Mouse (Mus musculus): ENCODE data around the gene Fgd5.
"Not testable (repeated sequence)": the region's sequence is repeated elsewhere in the genome, so short reads cannot be mapped to it uniquely, and the experiment has no call there.

DNA sequence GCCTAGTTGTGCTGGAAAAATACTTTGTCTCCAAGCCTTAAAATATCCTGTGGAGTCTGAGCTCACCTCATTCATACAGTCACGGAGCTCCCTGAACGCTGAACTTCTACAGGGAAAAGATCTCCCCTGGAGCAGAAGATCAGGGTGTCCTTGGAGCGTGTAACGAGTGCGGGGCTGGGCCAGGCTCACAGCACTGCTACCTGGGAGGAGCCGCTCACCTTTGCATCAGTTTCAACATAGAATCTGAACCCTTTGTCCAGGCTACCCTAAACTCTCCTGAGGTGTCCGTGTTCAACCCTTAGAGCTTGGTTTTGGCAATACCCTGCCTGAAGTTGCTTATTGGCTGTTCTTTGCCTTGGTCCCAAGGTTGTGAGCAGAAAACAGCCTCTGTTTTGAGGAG is 110.5 kb downstream of the Fgd5 start:
- not testable (repeated sequence) for TF ChIP-seq POLR2A (IDR thresholded peaks at IDR 0.05; ENCODE audit: borderline replicate concordance, low read depth, low read length); CTCF (IDR thresholded peaks at IDR 0.05; ENCODE audit: low read depth, low read length)

Data from bone marrow macrophage, adult 2 months (primary cell).